ENCODE assay signal across 8 mouse cellular contexts in the genomic region with DNA sequence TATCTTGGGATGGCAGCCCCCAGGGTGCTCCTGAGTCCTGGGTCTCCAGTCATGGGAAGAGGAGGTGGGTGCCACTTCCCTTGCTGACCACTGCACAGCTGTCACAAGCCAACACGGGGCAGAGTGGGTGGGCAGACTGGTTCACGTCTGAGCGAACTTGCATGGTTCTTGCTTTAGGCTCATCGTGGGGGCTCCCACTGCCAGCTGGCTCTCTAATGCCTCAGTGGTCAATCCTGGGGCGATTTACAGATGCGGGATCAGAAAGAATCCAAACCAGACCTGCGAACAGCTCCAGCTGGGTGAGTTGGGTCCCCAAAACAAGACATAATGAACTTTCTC. TPM values are rescaled to one million over a fixed set of nuclear protein-coding genes. Genes with fewer than 3 reads are reported as not detected.
A peak's percentile ranks its signal among the peaks of the same experiment; 100 is the strongest.
DNase-seq lines count a peak whose midpoint lies in the region; ATAC-seq and TF ChIP-seq lines count a peak whose summit lies in the region.

No protein-coding gene starts in this region.

- ATAC-seq in kidney, postnatal 0 days (replicated peaks; ENCODE audit: low FRiP score, low read depth) = peak; percentile 14; the same call in 1 of the 2 replicates
- ATAC-seq in hindbrain, embryonic 14.5 days (ENCODE audit: low FRiP score) = peak; percentile 26; the same call in 1 of the 2 replicates
- ATAC-seq in midbrain, embryonic 14.5 days (ENCODE audit: low FRiP score, low TSS enrichment) = 0 out of 2 replicates have a peak, but pooled peaks have one; percentile 22
- no peak for ATAC-seq in megakaryocyte-erythroid progenitor cell, adult 5-6 weeks (replicated peaks; ENCODE audit: low FRiP score, low TSS enrichment, poor library complexity, severe bottlenecking)

- TF ChIP-seq CTCF in kidney, postnatal 0 days (IDR thresholded peaks at IDR 0.05; ENCODE audit: low read depth) = no peak
- TF ChIP-seq CTCF in cortical plate, adult 2 months (IDR thresholded peaks at IDR 0.05; ENCODE audit: extremely low read depth, insufficient read depth, low read length) = no peak

- H3K9me3 ChIP-seq in kidney, postnatal 0 days (replicated peaks; ENCODE audit: low read length) = no peaks in the 10 kb centered on the region
- no peaks in the 10 kb centered on the region for H3K9me3 ChIP-seq in hindbrain, embryonic 14.5 days (ENCODE audit: control insufficient read depth, low read length)
- no peaks in the 10 kb centered on the region for H3K9me3 ChIP-seq in midbrain, embryonic 14.5 days (ENCODE audit: control insufficient read depth, low read length)

- WGBS in kidney, postnatal 0 days = 24% methylated on average over 7 of the region's 7 CpGs
- WGBS in hindbrain, embryonic 14.5 days = 9% methylated on average over 7 of the region's 7 CpGs
- 14% methylated on average over 7 of the region's 7 CpGs for WGBS in midbrain, embryonic 14.5 days

- H3K9ac ChIP-seq in kidney, postnatal 0 days (ENCODE audit: low read depth, low read length) = peak overlapping the region; percentile 23
- H3K9ac ChIP-seq in hindbrain, embryonic 14.5 days = peak overlapping the region; percentile 63; the same call in 1 of the 2 replicates
- H3K9ac ChIP-seq in midbrain, embryonic 14.5 days (replicated peaks; ENCODE audit: low read length) = peak overlapping the region; percentile 65; the same call in 1 of the 2 replicates

- no peaks in the 10 kb centered on the region for H3K36me3 ChIP-seq in kidney, postnatal 0 days (ENCODE audit: insufficient read depth, low read length)
- H3K36me3 ChIP-seq in hindbrain, embryonic 14.5 days (replicated peaks; ENCODE audit: control insufficient read depth, insufficient read depth) = no peaks in the 10 kb centered on the region
- H3K36me3 ChIP-seq in midbrain, embryonic 14.5 days (ENCODE audit: control insufficient read depth, insufficient read depth, low read length) = no peaks in the 10 kb centered on the region

- H3K4me1 ChIP-seq in kidney, postnatal 0 days (replicated peaks; ENCODE audit: insufficient read depth, low read length) = 0 out of 2 replicates have a peak, but pooled peaks cover 8% of the 10 kb centered on the region
- H3K4me1 ChIP-seq in cortical plate, adult 2 months (ENCODE audit: control insufficient read depth, insufficient read depth, low read length) = no peaks in the 10 kb centered on the region
- H3K4me1 ChIP-seq in hindbrain, embryonic 14.5 days (replicated peaks; ENCODE audit: control insufficient read depth, insufficient read depth, low read length) = peaks cover 10% of the 10 kb centered on the region
- H3K4me1 ChIP-seq in midbrain, embryonic 14.5 days (ENCODE audit: control insufficient read depth, insufficient read depth, low read length) = peaks cover 12% of the 10 kb centered on the region

- peak overlapping the region; percentile 78 for H3K4me2 ChIP-seq in kidney, postnatal 0 days (ENCODE audit: low read length)
- peak overlapping the region; percentile 96 for H3K4me2 ChIP-seq in hindbrain, embryonic 14.5 days (replicated peaks)
- peak overlapping the region; percentile 90 for H3K4me2 ChIP-seq in midbrain, embryonic 14.5 days (ENCODE audit: low read length)

- H3K27ac ChIP-seq in kidney, postnatal 0 days = no peak overlapping the region
- no peak overlapping the region for H3K27ac ChIP-seq in cortical plate, adult 2 months (ENCODE audit: insufficient read depth, low read length)
- H3K27ac ChIP-seq in hindbrain, embryonic 14.5 days = no peak overlapping the region
- no peak overlapping the region for H3K27ac ChIP-seq in midbrain, embryonic 14.5 days (replicated peaks; ENCODE audit: low read depth, low read length)

- DNase-seq in kidney, postnatal 0 days (ENCODE audit: low spot score) = no peak
- DNase-seq in kidney, postnatal 10 days = no peak
- no peak for DNase-seq in hindbrain, embryonic 14.5 days (ENCODE audit: low spot score)
- no peak for DNase-seq in midbrain, embryonic 14.5 days
- DNase-seq in thymus, postnatal 0 days (ENCODE audit: low spot score) = no peak
- no peak for DNase-seq in layer of hippocampus, postnatal 25 days (ENCODE audit: extremely low spot score in 1 of 2, low spot score in 1 of 2)

- H3K4me3 ChIP-seq in kidney, postnatal 0 days (replicated peaks; ENCODE audit: low read depth, low read length) = peak overlapping the region; percentile 38
- peak overlapping the region; percentile 81 for H3K4me3 ChIP-seq in cortical plate, adult 2 months (ENCODE audit: insufficient read depth, low read length)
- H3K4me3 ChIP-seq in hindbrain, embryonic 14.5 days (replicated peaks; ENCODE audit: low read length) = peak overlapping the region; percentile 51
- H3K4me3 ChIP-seq in midbrain, embryonic 14.5 days (replicated peaks; ENCODE audit: low read depth, low read length) = peak overlapping the region; percentile 50

- TF ChIP-seq POLR2A in cortical plate, adult 2 months (IDR thresholded peaks at IDR 0.05; ENCODE audit: extremely low read depth, insufficient read depth, low read length) = no peak

- H3K27me3 ChIP-seq in kidney, postnatal 0 days (ENCODE audit: insufficient read depth, low read length) = no peaks in the 10 kb centered on the region
- H3K27me3 ChIP-seq in hindbrain, embryonic 14.5 days (ENCODE audit: control insufficient read depth, insufficient read depth, low read length) = no peaks in the 10 kb centered on the region
- H3K27me3 ChIP-seq in midbrain, embryonic 14.5 days (ENCODE audit: control insufficient read depth, insufficient read depth, low read length) = no peaks in the 10 kb centered on the region

RNA-seq across cellular contexts. Expression of a gene that starts 0.7 kb away (rescaled TPM):
- 1.8 and 2.2 TPM in 2 replicates for polyA plus RNA-seq in kidney, postnatal 0 days (2015; fragmentation: Nextera tagmentation; extraction: Ambion mirVana)
- 6.0 and 6.4 TPM in 2 replicates for polyA plus RNA-seq in cortical plate, adult 2 months (2012; rRNA removed)
- 2.9 and 4.3 TPM in 2 replicates for polyA plus RNA-seq in hindbrain, embryonic 14.5 days (2014; fragmentation: Nextera tagmentation; extraction: Ambion mirVana)
- polyA plus RNA-seq in midbrain, embryonic 14.5 days (2014; fragmentation: Nextera tagmentation; extraction: Ambion mirVana) = 2.4 and 4.6 TPM in 2 replicates
- polyA plus RNA-seq in thymus, postnatal 0 days (2015; fragmentation: Nextera tagmentation; extraction: Ambion mirVana) = 20.3 and 24.6 TPM in 2 replicates
- 186 and 211 TPM in 2 replicates for total RNA-seq in megakaryocyte-erythroid progenitor cell, adult 5-6 weeks (2014; fragmentation: Nextera tagmentation)
- 177 and 235 TPM in 2 replicates for total RNA-seq in megakaryocyte-erythroid progenitor cell, adult 5-6 weeks (2017)
- 10 to 100 TPM; 21.8 to 23.0 TPM for total RNA-seq in layer of hippocampus, postnatal 25 days (2021)
